Mouse (Mus musculus) heart, embryonic 15.5 days (tissue): ENCODE measurements around the gene Spc25. TPM values are rescaled to one million over a fixed set of nuclear protein-coding genes. Genes with fewer than 3 reads are reported as not detected.

Experiments
- ATAC-seq: fragments of 200-750 bp; cut with Nextera tagmentation; replicated peaks from 2 replicates; pipeline ENCODE4 v1.8.0; 2017; ENCODE audit warnings: low read depth, moderate TSS enrichment; ENCODE audit not compliant: insufficient number of reproducible peaks, insufficient read depth, low FRiP score
- H3K27ac ChIP-seq: fragments of 300-500 bp; sonication (generic); 2 replicates; pipeline ENCODE4 v1.5.1; 2015; ENCODE audit warnings: mild to moderate bottlenecking, inconsistent platforms
- H3K27me3 ChIP-seq: fragments of 300-500 bp; sonication (generic); 2 replicates; pipeline ENCODE4 v1.6.1; 2015; ENCODE audit warnings: inconsistent platforms
- H3K36me3 ChIP-seq: fragments of 300-500 bp; sonication (generic); 2 replicates; pipeline ENCODE4 v1.6.1; 2015; ENCODE audit warnings: mild to moderate bottlenecking, inconsistent platforms
- H3K4me1 ChIP-seq: fragments of 300-500 bp; sonication (generic); replicated peaks from 2 replicates; pipeline ENCODE4 v1.6.1; 2015; ENCODE audit warnings: inconsistent platforms
- H3K4me2 ChIP-seq: fragments of 300-500 bp; sonication (generic); 2 replicates; pipeline ENCODE4 v1.6.1; 2015; ENCODE audit warnings: inconsistent platforms, mild to moderate bottlenecking, moderate library complexity
- H3K4me3 ChIP-seq: fragments of 300-500 bp; sonication (generic); 2 replicates; pipeline ENCODE4 v1.5.1; 2015; ENCODE audit warnings: mild to moderate bottlenecking, inconsistent platforms
- H3K9ac ChIP-seq: fragments of 300-500 bp; sonication (generic); 2 replicates; pipeline ENCODE4 v1.6.1; 2015; ENCODE audit warnings: mild to moderate bottlenecking, inconsistent platforms
- H3K9me3 ChIP-seq: fragments of 300-500 bp; sonication (generic); replicated peaks from 2 replicates; pipeline ENCODE4 v1.6.1; 2016; ENCODE audit warnings: inconsistent platforms
- WGBS: fragments of 180-500 bp; shearing (Covaris S2); methylation state at CpG from one replicate; pipeline ENCODE4 v1.1.7; 2015; ENCODE audit warnings: mixed read lengths; 5-methylcytosine and 5-hydroxymethylcytosine counted together
- polyA plus RNA-seq: library from polyadenylated mRNA; unstranded; fragments of >200 nt; fragmentation: Nextera tagmentation; extraction: Ambion mirVana; gene quantifications from 2 replicates; pipeline ENCODE4 v1.2.1, GENCODE M21; 2015

The Spc25 gene
- polyA plus RNA-seq: 126 and 133 TPM in 2 replicates

- WGBS: under 1% methylated on average over 46 of the region's 46 CpGs
- no peaks in the 10 kb centered on the region for H3K27me3 ChIP-seq
- no peaks in the 10 kb centered on the region for H3K9me3 ChIP-seq
- peak; percentile 99 for ATAC-seq
- peaks cover 12% of the 10 kb centered on the region for H3K4me1 ChIP-seq
- H3K9ac ChIP-seq: peak within 1 kb of the TSS; percentile 86
- H3K4me3 ChIP-seq: peak within 1 kb of the TSS; percentile 94
- H3K4me2 ChIP-seq: peak within 1 kb of the TSS; percentile 67
- H3K36me3 ChIP-seq: peaks cover 16% of the 10 kb centered on the region
- H3K27ac ChIP-seq: peak within 1 kb of the TSS; percentile 82
These were observed at the start of gene Spc25 for GRCm38 (mm10) chr2:69205791-69206351. TSS of gene Spc25 (minus strand) at chr2:69206194.

- ATAC-seq: no peak
- Histone ChIP-seq H3K4me3 (no peak overlapping the region), H3K4me2 (no peak overlapping the region), H3K36me3 (no peaks in the 10 kb centered on the region), H3K27ac (no peak overlapping the region), H3K4me1 (no peaks in the 10 kb centered on the region), H3K9me3 (no peaks in the 10 kb centered on the region), H3K9ac (no peak overlapping the region), H3K27me3 (no peaks in the 10 kb centered on the region)
- WGBS: 63% methylated on average over 16 of the region's 16 CpGs
These were observed 42.3 kb upstream of the Spc25 start for GRCm38 (mm10) chr2:69248221-69248755.

GRCm38 (mm10) chr2:69247081-69247480, 41.1 kb upstream of the Spc25 start:
- no peak for ATAC-seq
- WGBS: 88% methylated on average over 1 of the region's 1 CpGs

GRCm38 (mm10) chr2:69244924-69245323, 38.9 kb upstream of the Spc25 start:
- 42% methylated on average over 2 of the region's 2 CpGs for WGBS
- no peak overlapping the region for H3K9ac ChIP-seq
- ATAC-seq: no peak
- H3K4me1 ChIP-seq: no peaks in the 10 kb centered on the region
- H3K4me3 ChIP-seq: no peak overlapping the region
- H3K9me3 ChIP-seq: no peaks in the 10 kb centered on the region
- no peaks in the 10 kb centered on the region for H3K27me3 ChIP-seq
- no peak overlapping the region for H3K4me2 ChIP-seq
- no peaks in the 10 kb centered on the region for H3K36me3 ChIP-seq
- no peak overlapping the region for H3K27ac ChIP-seq

More at GRCm38 (mm10) chr2:69247081-69247480, 41.1 kb upstream of the Spc25 start:
- H3K4me1 ChIP-seq: no peaks in the 10 kb centered on the region
- H3K4me3 ChIP-seq: no peak overlapping the region
- H3K27ac ChIP-seq: no peak overlapping the region
- H3K9me3 ChIP-seq: no peaks in the 10 kb centered on the region
- no peak overlapping the region for H3K9ac ChIP-seq
- no peaks in the 10 kb centered on the region for H3K27me3 ChIP-seq
- H3K4me2 ChIP-seq: no peak overlapping the region
- H3K36me3 ChIP-seq: no peaks in the 10 kb centered on the region

GRCm38 (mm10) chr2:69239315-69239714, 33.3 kb upstream of the Spc25 start:
- Histone ChIP-seq H3K27me3 (no peaks in the 10 kb centered on the region), H3K4me1 (no peaks in the 10 kb centered on the region), H3K27ac (no peak overlapping the region), H3K4me2 (no peak overlapping the region), H3K9ac (no peak overlapping the region), H3K36me3 (no peaks in the 10 kb centered on the region), H3K9me3 (no peaks in the 10 kb centered on the region), H3K4me3 (no peak overlapping the region)
- 78% methylated on average over 9 of the region's 9 CpGs for WGBS
- ATAC-seq: no peak

DNA sequence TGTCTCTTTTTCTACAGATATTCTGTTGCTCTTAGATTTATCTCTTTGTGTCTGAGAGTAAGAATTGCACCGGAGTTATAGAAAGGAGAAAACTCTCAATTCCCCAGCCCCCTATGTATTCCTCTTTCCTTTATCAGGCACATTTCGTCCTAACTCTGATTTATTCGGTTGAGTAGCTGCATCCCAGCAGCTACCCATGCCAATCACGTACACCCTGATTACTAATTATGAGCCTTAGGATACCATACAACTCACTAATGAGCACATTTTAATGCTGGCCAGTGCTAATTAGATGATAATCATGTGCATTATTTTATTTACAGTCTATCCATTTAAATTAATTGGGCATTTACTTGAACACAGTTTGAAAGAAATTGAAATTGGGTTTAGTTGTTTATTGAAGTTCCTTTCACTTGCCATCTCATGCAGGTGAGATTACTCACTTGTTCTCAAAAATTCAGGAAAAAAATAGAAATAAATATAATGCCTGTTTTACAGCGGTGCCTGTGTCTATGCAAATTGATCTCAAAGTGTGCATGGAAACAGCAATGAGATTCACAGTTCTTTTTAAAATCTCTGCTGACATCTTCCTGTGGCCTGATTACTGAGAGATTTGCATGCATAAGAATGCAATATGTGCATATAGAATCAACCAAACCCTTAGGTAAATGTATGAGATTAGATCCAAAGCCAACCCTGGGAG, 29.1 kb upstream of the Spc25 start:
- ATAC-seq: no peak
- Histone ChIP-seq H3K36me3 (no peaks in the 10 kb centered on the region), H3K4me2 (no peak overlapping the region), H3K4me1 (no peaks in the 10 kb centered on the region), H3K9me3 (no peaks in the 10 kb centered on the region), H3K27ac (no peak overlapping the region), H3K4me3 (no peak overlapping the region), H3K27me3 (no peaks in the 10 kb centered on the region), H3K9ac (no peak overlapping the region)
- 83% methylated on average over 5 of the region's 5 CpGs for WGBS

GRCm38 (mm10) chr2:69232101-69232500, 26.1 kb upstream of the Spc25 start:
- Histone ChIP-seq H3K9ac (no peak overlapping the region), H3K9me3 (no peaks in the 10 kb centered on the region), H3K4me1 (no peaks in the 10 kb centered on the region), H3K4me3 (no peak overlapping the region), H3K27ac (no peak overlapping the region), H3K27me3 (no peaks in the 10 kb centered on the region), H3K36me3 (no peaks in the 10 kb centered on the region), H3K4me2 (no peak overlapping the region)
- ATAC-seq: no peak

DNA sequence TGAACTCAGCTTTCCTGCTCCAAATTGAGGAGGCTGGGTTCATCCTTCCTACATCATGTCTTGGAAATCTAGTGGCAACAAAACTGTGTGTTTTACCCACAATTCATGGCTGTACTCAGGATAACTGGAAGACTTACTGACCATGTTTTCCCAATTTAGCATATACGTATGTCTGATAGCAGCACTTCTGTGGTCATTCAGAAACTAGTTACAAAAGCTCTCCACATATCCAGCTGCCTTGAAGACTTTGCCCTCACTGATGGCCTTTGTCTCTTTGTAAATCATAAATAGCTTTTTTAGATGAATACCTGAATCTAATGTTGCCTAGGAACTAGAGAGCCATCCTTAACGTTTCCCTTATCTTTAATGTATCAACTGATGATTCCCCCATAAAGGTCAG, 24.1 kb upstream of the Spc25 start:
- Histone ChIP-seq H3K4me1 (no peaks in the 10 kb centered on the region), H3K4me3 (no peak overlapping the region), H3K9me3 (no peaks in the 10 kb centered on the region), H3K4me2 (no peak overlapping the region), H3K36me3 (no peaks in the 10 kb centered on the region), H3K27ac (no peak overlapping the region), H3K9ac (no peak overlapping the region), H3K27me3 (no peaks in the 10 kb centered on the region)
- ATAC-seq: no peak
- WGBS: 78% methylated on average over 2 of the region's 2 CpGs

GRCm38 (mm10) chr2:69228635-69229034, 22.6 kb upstream of the Spc25 start:
- H3K4me2 ChIP-seq: no peak overlapping the region
- H3K36me3 ChIP-seq: no peaks in the 10 kb centered on the region
- no peaks in the 10 kb centered on the region for H3K4me1 ChIP-seq
- H3K27me3 ChIP-seq: no peaks in the 10 kb centered on the region
- no peak overlapping the region for H3K27ac ChIP-seq
- H3K9ac ChIP-seq: no peak overlapping the region
- H3K4me3 ChIP-seq: no peak overlapping the region
- no peak for ATAC-seq
- WGBS: 82% methylated on average over 6 of the region's 6 CpGs
- H3K9me3 ChIP-seq: no peaks in the 10 kb centered on the region

- Histone ChIP-seq H3K36me3 (no peaks in the 10 kb centered on the region), H3K27me3 (no peaks in the 10 kb centered on the region), H3K27ac (no peak overlapping the region), H3K9me3 (no peaks in the 10 kb centered on the region), H3K4me2 (no peak overlapping the region), H3K4me1 (no peaks in the 10 kb centered on the region), H3K4me3 (no peak overlapping the region), H3K9ac (no peak overlapping the region)
- WGBS: 85% methylated on average over 9 of the region's 9 CpGs
- no peak for ATAC-seq
These were observed 20.9 kb upstream of the Spc25 start for GRCm38 (mm10) chr2:69226876-69227275.

GRCm38 (mm10) chr2:69224724-69225123, 18.7 kb upstream of the Spc25 start:
- no peak for ATAC-seq

GRCm38 (mm10) chr2:69222815-69223214, 16.8 kb upstream of the Spc25 start:
- H3K9ac ChIP-seq: no peak overlapping the region

More at GRCm38 (mm10) chr2:69224724-69225123, 18.7 kb upstream of the Spc25 start:
- Histone ChIP-seq H3K4me1 (no peaks in the 10 kb centered on the region), H3K27me3 (no peaks in the 10 kb centered on the region), H3K9ac (no peak overlapping the region), H3K36me3 (no peaks in the 10 kb centered on the region), H3K9me3 (no peaks in the 10 kb centered on the region), H3K27ac (no peak overlapping the region), H3K4me2 (no peak overlapping the region), H3K4me3 (no peak overlapping the region)
- WGBS: 53% methylated on average over 2 of the region's 2 CpGs

More at GRCm38 (mm10) chr2:69222815-69223214, 16.8 kb upstream of the Spc25 start:
- H3K27ac ChIP-seq: no peak overlapping the region
- H3K4me1 ChIP-seq: no peaks in the 10 kb centered on the region
- WGBS: 86% methylated on average over 10 of the region's 10 CpGs
- no peak for ATAC-seq
- H3K4me3 ChIP-seq: no peak overlapping the region
- H3K36me3 ChIP-seq: no peaks in the 10 kb centered on the region
- H3K9me3 ChIP-seq: no peaks in the 10 kb centered on the region
- H3K27me3 ChIP-seq: no peaks in the 10 kb centered on the region
- no peak overlapping the region for H3K4me2 ChIP-seq
